Mouse (Mus musculus) embryonic facial prominence, embryonic 15.5 days (tissue): ENCODE data around the gene Zfp583. TPM values are rescaled to one million over a fixed set of nuclear protein-coding genes. Genes with fewer than 3 reads are reported as not detected.
A peak's percentile ranks its signal among the peaks of the same experiment; 100 is the strongest.

Experiments
- ATAC-seq: fragments of 200-750 bp; cut with Nextera tagmentation; 2 replicates; pipeline ENCODE4 v1.8.0; 2017; ENCODE audit warnings: low read depth, moderate TSS enrichment; ENCODE audit not compliant: insufficient number of reproducible peaks, low FRiP score, low TSS enrichment
- H3K27ac ChIP-seq: fragments of 300-500 bp; sonication (generic); replicated peaks from 2 replicates; pipeline ENCODE4 v1.5.1; 2015; ENCODE audit warnings: mild to moderate bottlenecking, inconsistent platforms
- H3K27me3 ChIP-seq: fragments of 300-500 bp; sonication (generic); 2 replicates; pipeline ENCODE4 v1.6.1; 2015; ENCODE audit warnings: inconsistent platforms
- H3K36me3 ChIP-seq: fragments of 300-500 bp; sonication (generic); 2 replicates; pipeline ENCODE4 v1.6.1; 2015; ENCODE audit warnings: mild to moderate bottlenecking, inconsistent platforms
- H3K4me1 ChIP-seq: fragments of 300-500 bp; sonication (generic); 2 replicates; pipeline ENCODE4 v1.6.1; 2015; ENCODE audit warnings: inconsistent platforms
- H3K4me2 ChIP-seq: fragments of 300-500 bp; sonication (generic); replicated peaks from 2 replicates; pipeline ENCODE4 v1.6.1; 2015; ENCODE audit warnings: mild to moderate bottlenecking, inconsistent platforms
- H3K4me3 ChIP-seq: fragments of 300-500 bp; sonication (generic); replicated peaks from 2 replicates; pipeline ENCODE4 v1.5.1; 2015; ENCODE audit warnings: mild to moderate bottlenecking, inconsistent platforms
- H3K9ac ChIP-seq: fragments of 300-500 bp; sonication (generic); 2 replicates; pipeline ENCODE4 v1.6.1; 2015; ENCODE audit warnings: inconsistent platforms
- H3K9me3 ChIP-seq: fragments of 300-500 bp; sonication (generic); replicated peaks from 2 replicates; pipeline ENCODE4 v1.6.1; 2016; ENCODE audit warnings: inconsistent platforms
- WGBS: fragments of 180-500 bp; shearing (Covaris S2); methylation state at CpG from one replicate; pipeline ENCODE4 v1.1.7; 2015; 5-methylcytosine and 5-hydroxymethylcytosine counted together
- polyA plus RNA-seq: library from polyadenylated mRNA; unstranded; fragments of >200 nt; fragmentation: Nextera tagmentation; extraction: Ambion mirVana; gene quantifications from 2 replicates; pipeline ENCODE4 v1.2.1, GENCODE M21; 2015

Gene Zfp583
- polyA plus RNA-seq, 1 experiment from 2014 or later: 5.9 TPM

GRCm38 (mm10) chr7:6285366-6285765, 45.7 kb downstream of the Zfp583 start:
- Histone ChIP-seq H3K4me3 (0 out of 2 replicates have a peak overlapping the region, but pooled peaks have one; percentile 56), H3K4me1 (peaks cover 13% of the 10 kb centered on the region), H3K27me3 (no peaks in the 10 kb centered on the region), H3K9ac (no peak overlapping the region), H3K36me3 (no peaks in the 10 kb centered on the region), H3K27ac (0 out of 2 replicates have a peak overlapping the region, but pooled peaks have one; percentile 73), H3K4me2 (no peak overlapping the region), H3K9me3 (no peaks in the 10 kb centered on the region)
- ATAC-seq: no peak
- WGBS: 85% methylated on average over 6 of the region's 6 CpGs

GRCm38 (mm10) chr7:6284442-6285012, 46.6 kb downstream of the Zfp583 start:
- Histone ChIP-seq H3K9me3 (no peaks in the 10 kb centered on the region), H3K9ac (no peak overlapping the region), H3K27me3 (no peaks in the 10 kb centered on the region), H3K4me2 (no peak overlapping the region), H3K4me3 (no peak overlapping the region), H3K4me1 (peaks cover 13% of the 10 kb centered on the region), H3K36me3 (no peaks in the 10 kb centered on the region), H3K27ac (no peak overlapping the region)
- 83% methylated on average over 4 of the region's 4 CpGs for WGBS
- ATAC-seq: no peak

GRCm38 (mm10) chr7:6283451-6284075, 47.5 kb downstream of the Zfp583 start:
- peak overlapping the region; percentile 51 for H3K9ac ChIP-seq
- under 1% methylated on average over 23 of the region's 23 CpGs for WGBS
- peak; percentile 67 for ATAC-seq

GRCm38 (mm10) chr7:6282749-6283148, 48.3 kb downstream of the Zfp583 start:
- Histone ChIP-seq H3K4me3 (peak overlapping the region; percentile 63), H3K9ac (no peak overlapping the region), H3K27me3 (no peaks in the 10 kb centered on the region), H3K4me2 (peak overlapping the region; percentile 63), H3K27ac (peak overlapping the region; percentile 96), H3K36me3 (no peaks in the 10 kb centered on the region), H3K4me1 (peaks cover 13% of the 10 kb centered on the region), H3K9me3 (no peaks in the 10 kb centered on the region)
- no peak for ATAC-seq
- WGBS: 0% methylated on average over 1 of the region's 1 CpGs

More at GRCm38 (mm10) chr7:6283451-6284075, 47.5 kb downstream of the Zfp583 start:
- Histone ChIP-seq H3K4me2 (peak overlapping the region; percentile 63), H3K27ac (peak overlapping the region; percentile 96), H3K4me3 (peak overlapping the region; percentile 63), H3K36me3 (no peaks in the 10 kb centered on the region), H3K27me3 (no peaks in the 10 kb centered on the region), H3K9me3 (no peaks in the 10 kb centered on the region), H3K4me1 (peaks cover 13% of the 10 kb centered on the region)

- H3K4me3 ChIP-seq: no peak overlapping the region
- H3K9me3 ChIP-seq: no peaks in the 10 kb centered on the region
- H3K27ac ChIP-seq: no peak overlapping the region
- no peaks in the 10 kb centered on the region for H3K36me3 ChIP-seq
- no peaks in the 10 kb centered on the region for H3K27me3 ChIP-seq
- 49% methylated on average over 3 of the region's 3 CpGs for WGBS
- ATAC-seq: no peak
- H3K9ac ChIP-seq: no peak overlapping the region
- H3K4me2 ChIP-seq: no peak overlapping the region
- no peaks in the 10 kb centered on the region for H3K4me1 ChIP-seq
Measured at GRCm38 (mm10) chr7:6277906-6278305, 53.2 kb downstream of the Zfp583 start.

- no peak for ATAC-seq
- H3K4me1 ChIP-seq: no peaks in the 10 kb centered on the region
- H3K27me3 ChIP-seq: no peaks in the 10 kb centered on the region
- H3K27ac ChIP-seq: no peak overlapping the region
- no peak overlapping the region for H3K4me2 ChIP-seq
- H3K9me3 ChIP-seq: no peaks in the 10 kb centered on the region
- no peaks in the 10 kb centered on the region for H3K36me3 ChIP-seq
- WGBS: 53% methylated on average over 8 of the region's 8 CpGs
- no peak overlapping the region for H3K9ac ChIP-seq
- no peak overlapping the region for H3K4me3 ChIP-seq
Measured at GRCm38 (mm10) chr7:6265695-6266094, 65.4 kb downstream of the Zfp583 start.

Other genes starting within 250 kb of the Zfp583 start
- gene Zfp787, start 175.3 kb downstream of the Zfp583 start, polyA plus RNA-seq: 26.4 and 27.2 TPM in 2 replicates
- 60.3 and 61.5 TPM in 2 replicates for gene Zfp444, start 159.1 kb downstream of the Zfp583 start, polyA plus RNA-seq
- gene Galp, start 134.2 kb downstream of the Zfp583 start, polyA plus RNA-seq: not detected in 2 replicates
- not detected in 2 replicates for gene Zscan5b, start 109.0 kb downstream of the Zfp583 start, polyA plus RNA-seq
- not detected in 2 replicates for gene Epp13, start 78.6 kb downstream of the Zfp583 start, polyA plus RNA-seq
- gene Zfp667, start 44.7 kb downstream of the Zfp583 start, polyA plus RNA-seq: 11.5 and 11.6 TPM in 2 replicates
- 1.8 and 1.9 TPM in 2 replicates for gene Gm3854, start 12.5 kb upstream of the Zfp583 start, polyA plus RNA-seq
- 2.2 and 4.2 TPM in 2 replicates for gene Zfp78, start 32.0 kb upstream of the Zfp583 start, polyA plus RNA-seq
- gene Zfp28, start 52.0 kb upstream of the Zfp583 start, polyA plus RNA-seq: 9.5 and 10.0 TPM in 2 replicates
- 0.26 and 0.44 TPM in 2 replicates for gene Smim17, start 67.4 kb upstream of the Zfp583 start, polyA plus RNA-seq
- not detected in 2 replicates for gene Gm20715, start 79.0 kb upstream of the Zfp583 start, polyA plus RNA-seq
- 0.16 TPM in 1 of 2 replicates, not detected in the other for gene Olfr1344, start 107.4 kb upstream of the Zfp583 start, polyA plus RNA-seq
- not detected in 2 replicates for gene Olfr1336, start 124.9 kb upstream of the Zfp583 start, polyA plus RNA-seq
- not detected in 2 replicates for gene Olfr1346, start 135.8 kb upstream of the Zfp583 start, polyA plus RNA-seq
- gene Olfr5, start 155.7 kb upstream of the Zfp583 start, polyA plus RNA-seq: not detected in 2 replicates
- gene Olfr1347, start 168.5 kb upstream of the Zfp583 start, polyA plus RNA-seq: not detected in 2 replicates
- gene Olfr1348, start 177.5 kb upstream of the Zfp583 start, polyA plus RNA-seq: not detected in 2 replicates
- gene Olfr1349, start 191.7 kb upstream of the Zfp583 start, polyA plus RNA-seq: 0.15 TPM in 1 of 2 replicates, not detected in the other
- gene Olfr1350, start 233.6 kb upstream of the Zfp583 start, polyA plus RNA-seq: 0.17 TPM in 1 of 2 replicates, not detected in the other